Mouse (Mus musculus) kidney, embryonic 16.5 days (tissue): ENCODE data around the gene Pum3. TPM values are rescaled to one million over a fixed set of nuclear protein-coding genes. Genes with fewer than 3 reads are reported as not detected.

Experiments used
- ATAC-seq: fragments of 200-750 bp; cut with Nextera tagmentation; 2 replicates; pipeline ENCODE4 v1.8.0; 2017; ENCODE audit warnings: moderate TSS enrichment; ENCODE audit not compliant: low FRiP score, low TSS enrichment
- H3K27ac ChIP-seq: fragments of 300-500 bp; sonication (generic); 2 replicates; pipeline ENCODE4 v1.5.1; 2014; ENCODE audit warnings: low read length
- H3K27me3 ChIP-seq: fragments of 300-500 bp; sonication (generic); 2 replicates; pipeline ENCODE4 v1.6.1; 2014; ENCODE audit warnings: low read length, control low read depth, mixed read lengths; ENCODE audit not compliant: insufficient read depth
- H3K36me3 ChIP-seq: fragments of 300-500 bp; sonication (generic); 2 replicates; pipeline ENCODE4 v1.6.1; 2014; ENCODE audit warnings: low read length, control low read depth, mixed read lengths; ENCODE audit not compliant: insufficient read depth
- H3K4me1 ChIP-seq: fragments of 300-500 bp; sonication (generic); 2 replicates; pipeline ENCODE4 v1.6.1; 2014; ENCODE audit warnings: low read length, control low read depth, mixed read lengths; ENCODE audit not compliant: insufficient read depth
- H3K4me2 ChIP-seq: fragments of 300-500 bp; sonication (generic); replicated peaks from 2 replicates; pipeline ENCODE4 v1.6.1; 2014; ENCODE audit warnings: low read depth, low read length
- H3K4me3 ChIP-seq: fragments of 300-500 bp; sonication (generic); 2 replicates; pipeline ENCODE4 v1.5.1; 2014; ENCODE audit warnings: mild to moderate bottlenecking, low read length
- H3K9ac ChIP-seq: fragments of 300-500 bp; sonication (generic); replicated peaks from 2 replicates; pipeline ENCODE4 v1.6.1; 2014; ENCODE audit warnings: low read length
- H3K9me3 ChIP-seq: fragments of 300-500 bp; sonication (generic); 2 replicates; pipeline ENCODE4 v1.6.1; 2016; ENCODE audit warnings: low read length, control low read depth
- WGBS: fragments of 180-500 bp; shearing (Covaris S2); extraction: QIAGEN DNeasy Blood & Tissue Kit; methylation state at CpG from one replicate; pipeline ENCODE4 v1.1.7; 2014; 5-methylcytosine and 5-hydroxymethylcytosine counted together
- polyA plus RNA-seq: library from polyadenylated mRNA; unstranded; fragments of >200 nt; fragmentation: Nextera tagmentation; extraction: Ambion mirVana; gene quantifications from 2 replicates; pipeline ENCODE4 v1.2.1, GENCODE M21; 2015

Pum3 gene
- polyA plus RNA-seq, result 77.2 and 79.5 TPM in 2 replicates

DNA sequence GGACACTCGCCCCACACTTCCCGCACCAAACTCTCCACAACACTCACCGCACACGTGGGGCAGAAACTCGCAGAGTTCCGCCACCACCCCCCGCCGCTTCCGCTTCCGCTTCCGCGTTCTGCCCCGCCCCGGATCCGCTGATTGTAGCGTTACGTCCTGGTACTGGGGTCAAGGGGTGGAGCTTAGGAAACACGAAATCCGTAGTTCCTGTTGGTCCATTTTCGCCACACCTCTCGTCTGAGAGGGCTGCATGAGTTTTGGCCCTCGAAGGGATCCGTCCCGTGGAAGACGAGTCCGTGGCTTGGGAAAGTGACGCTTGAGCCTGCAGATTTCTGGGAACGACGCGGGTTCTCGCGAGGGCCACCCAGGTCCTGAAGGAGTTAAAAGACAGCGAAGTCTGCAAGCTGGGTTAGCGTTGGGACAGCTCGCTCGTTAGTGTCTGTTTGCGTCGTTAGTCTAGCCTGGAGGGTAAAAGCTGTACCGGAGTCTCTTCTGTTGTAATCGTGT is at the start of gene Pum3:
Gene Pum3 (minus strand): TSS at position 81 of the 507 bp plus-strand sequence.
- ATAC-seq, result peak; percentile 98
- Histone ChIP-seq H3K27me3 (no peaks in the 10 kb centered on the region), H3K27ac (peak within 1 kb of the TSS; percentile 91), H3K4me1 (peaks cover 21% of the 10 kb centered on the region), H3K9ac (peak within 1 kb of the TSS; percentile 82), H3K36me3 (peaks cover 13% of the 10 kb centered on the region), H3K4me2 (peak within 1 kb of the TSS; percentile 81), H3K4me3 (peak within 1 kb of the TSS; percentile 68), H3K9me3 (no peaks in the 10 kb centered on the region)
- WGBS, result 0% methylated on average over 40 of the region's 40 CpGs

DNA sequence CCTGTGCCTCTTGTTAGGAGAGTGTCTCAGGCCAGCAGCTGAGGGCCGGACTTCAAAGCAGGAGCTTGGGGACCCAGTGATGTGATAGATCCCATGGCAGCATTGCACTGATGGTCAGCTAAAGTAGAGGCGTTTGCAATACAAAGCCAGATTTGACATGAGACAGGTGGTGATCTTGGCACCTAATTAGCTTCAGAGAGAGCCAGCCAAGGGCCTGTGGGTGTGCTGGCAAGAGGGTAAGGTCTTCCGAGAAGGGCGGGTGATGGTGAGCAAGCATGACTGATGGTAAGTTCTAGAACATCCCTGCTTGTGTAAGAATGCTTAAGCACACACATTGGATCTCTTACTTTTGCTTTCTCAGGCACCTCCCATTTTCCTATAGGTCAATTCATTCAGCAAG is 37.1 kb upstream of the Pum3 start:
- Histone ChIP-seq H3K9me3 (no peaks in the 10 kb centered on the region), H3K36me3 (no peaks in the 10 kb centered on the region), H3K9ac (no peak overlapping the region), H3K4me1 (no peaks in the 10 kb centered on the region), H3K27ac (no peak overlapping the region), H3K4me3 (no peak overlapping the region), H3K4me2 (no peak overlapping the region), H3K27me3 (no peaks in the 10 kb centered on the region)
- WGBS, result 72% methylated on average over 4 of the region's 4 CpGs
- no peak for ATAC-seq

DNA sequence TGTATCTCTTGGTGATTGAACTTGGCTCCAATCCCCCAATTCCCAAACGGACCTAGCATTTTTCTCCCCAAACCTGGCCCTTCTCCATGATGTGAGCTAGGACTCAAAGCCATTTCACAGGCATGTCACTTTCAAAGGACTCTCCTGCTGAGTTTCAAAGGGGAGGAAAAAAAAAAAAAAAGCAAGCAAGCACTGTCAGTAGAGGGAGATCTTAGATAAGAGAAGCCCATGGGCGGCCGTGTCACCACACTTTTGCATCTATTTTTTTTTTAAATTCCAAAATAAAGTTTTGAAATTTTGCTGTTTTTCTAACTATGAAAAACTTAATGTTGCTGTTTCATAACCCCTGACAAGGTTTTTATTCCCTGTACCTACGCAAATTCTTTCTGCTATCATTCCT is 33.0 kb upstream of the Pum3 start:
- H3K4me3 ChIP-seq, result no peak overlapping the region
- no peak overlapping the region for H3K4me2 ChIP-seq
- no peak overlapping the region for H3K9ac ChIP-seq
- no peaks in the 10 kb centered on the region for H3K4me1 ChIP-seq
- H3K27me3 ChIP-seq, result no peaks in the 10 kb centered on the region
- 66% methylated on average over 4 of the region's 4 CpGs for WGBS
- H3K36me3 ChIP-seq, result no peaks in the 10 kb centered on the region
- H3K9me3 ChIP-seq, result no peaks in the 10 kb centered on the region
- no peak overlapping the region for H3K27ac ChIP-seq
- ATAC-seq, result no peak

DNA sequence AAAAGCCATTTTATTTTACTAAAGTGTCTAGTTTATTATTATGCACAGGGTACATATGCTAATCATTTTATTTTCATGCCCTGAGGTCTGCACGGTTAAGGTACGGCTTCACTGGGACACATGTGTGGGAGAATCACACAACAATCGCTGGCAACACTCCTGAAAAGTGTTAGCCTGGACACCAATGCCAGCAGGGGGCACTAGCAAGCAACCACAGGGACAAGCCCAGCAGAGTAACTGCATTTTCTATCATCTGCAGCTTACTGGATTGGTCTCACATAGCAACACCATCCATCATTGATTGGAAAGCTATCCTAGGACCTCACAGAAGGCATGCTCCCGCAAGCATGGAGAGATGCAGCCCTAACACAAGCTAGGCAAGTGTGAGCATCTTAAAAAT is 20.8 kb upstream of the Pum3 start:
- no peak overlapping the region for H3K27ac ChIP-seq
- WGBS, result 33% methylated on average over 4 of the region's 4 CpGs
- no peak overlapping the region for H3K9ac ChIP-seq
- H3K27me3 ChIP-seq, result no peaks in the 10 kb centered on the region; the same call in none of the 2 replicates
- H3K9me3 ChIP-seq, result no peaks in the 10 kb centered on the region
- H3K4me2 ChIP-seq, result no peak overlapping the region
- ATAC-seq, result no peak
- no peak overlapping the region for H3K4me3 ChIP-seq
- H3K36me3 ChIP-seq, result no peaks in the 10 kb centered on the region
- no peaks in the 10 kb centered on the region for H3K4me1 ChIP-seq

DNA sequence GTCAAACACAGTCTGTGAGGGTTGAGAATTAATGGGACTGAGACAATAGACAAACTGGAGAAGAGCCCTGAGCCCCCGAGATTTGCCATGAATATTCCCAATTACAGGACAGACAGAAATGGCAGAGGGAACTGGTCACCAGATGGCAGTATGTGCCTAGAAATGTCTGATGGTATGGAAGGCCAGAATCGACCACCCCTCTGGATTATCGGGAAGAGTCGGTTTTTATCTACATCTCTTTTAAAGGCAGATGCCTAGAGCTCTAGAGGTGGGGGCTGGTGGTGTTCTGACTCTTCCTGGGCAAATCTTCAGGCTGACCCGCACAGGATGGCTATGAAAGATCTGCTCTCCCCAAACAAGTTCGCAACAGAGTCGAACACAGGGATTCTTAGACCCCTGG is 17.9 kb upstream of the Pum3 start:
- no peaks in the 10 kb centered on the region for H3K4me1 ChIP-seq
- no peak overlapping the region for H3K4me3 ChIP-seq
- H3K4me2 ChIP-seq, result no peak overlapping the region
- H3K9me3 ChIP-seq, result no peaks in the 10 kb centered on the region
- ATAC-seq, result no peak
- H3K27ac ChIP-seq, result no peak overlapping the region
- no peak overlapping the region for H3K9ac ChIP-seq
- 29% methylated on average over 7 of the region's 7 CpGs for WGBS
- H3K27me3 ChIP-seq, result no peaks in the 10 kb centered on the region; the same call in none of the 2 replicates
- H3K36me3 ChIP-seq, result no peaks in the 10 kb centered on the region

DNA sequence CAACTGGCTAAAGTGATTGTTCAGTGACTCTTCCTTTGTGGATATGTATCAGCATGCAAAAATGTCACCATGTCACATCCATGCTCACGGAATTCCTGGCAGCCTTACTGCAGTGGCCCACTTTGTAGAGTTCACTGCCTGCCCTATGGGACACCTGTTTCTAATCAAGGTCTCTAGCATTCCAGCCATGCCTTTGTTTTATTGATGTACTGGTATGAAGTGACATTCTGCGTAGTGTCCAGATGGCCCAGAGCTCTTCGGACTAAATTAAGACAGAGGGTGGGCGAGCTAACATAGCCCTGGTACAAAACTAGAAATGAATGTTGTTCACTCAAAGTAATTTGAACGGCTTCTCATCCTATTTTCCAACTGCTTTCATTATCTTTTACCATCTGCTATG is 11.5 kb upstream of the Pum3 start:
- H3K9me3 ChIP-seq, result no peaks in the 10 kb centered on the region
- no peaks in the 10 kb centered on the region for H3K36me3 ChIP-seq
- no peak overlapping the region for H3K4me3 ChIP-seq
- H3K4me1 ChIP-seq, result no peaks in the 10 kb centered on the region
- H3K27ac ChIP-seq, result no peak overlapping the region
- no peak overlapping the region for H3K4me2 ChIP-seq
- 85% methylated on average over 5 of the region's 5 CpGs for WGBS
- H3K9ac ChIP-seq, result no peak overlapping the region
- no peak for ATAC-seq
- H3K27me3 ChIP-seq, result no peaks in the 10 kb centered on the region

DNA sequence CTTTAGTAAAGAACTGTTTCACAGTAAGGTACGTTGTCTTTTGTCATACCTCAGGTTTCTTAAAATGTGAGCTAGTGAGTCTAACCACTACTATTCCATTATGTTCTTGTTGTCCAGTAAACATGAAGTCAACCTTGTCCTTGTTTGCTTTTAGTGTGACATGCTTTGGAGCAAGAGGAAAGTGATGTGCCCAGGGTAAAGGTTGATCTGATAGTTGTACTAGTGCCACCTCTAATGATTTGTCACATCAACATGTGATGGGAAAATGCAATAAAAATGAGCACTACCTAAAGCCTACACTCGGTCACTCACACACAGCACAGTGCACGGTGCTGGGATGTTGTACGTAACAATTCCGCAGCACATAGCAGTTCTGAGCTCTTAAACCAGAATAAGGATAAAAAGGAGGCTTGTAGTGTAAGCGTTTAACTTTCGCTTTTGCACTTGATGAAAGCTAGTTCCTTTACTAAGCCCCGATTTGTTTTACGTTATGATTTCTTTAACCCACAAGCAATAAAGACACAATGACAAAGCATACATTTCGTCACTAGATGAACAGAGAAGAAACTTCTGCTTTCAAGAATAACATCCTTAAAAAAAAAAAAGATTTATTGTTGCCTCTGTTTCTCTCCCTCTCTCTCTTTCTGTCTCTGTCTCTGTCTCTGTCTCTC is 8.5 kb upstream of the Pum3 start:
- H3K9me3 ChIP-seq, result no peaks in the 10 kb centered on the region
- WGBS, result 73% methylated on average over 10 of the region's 10 CpGs

DNA sequence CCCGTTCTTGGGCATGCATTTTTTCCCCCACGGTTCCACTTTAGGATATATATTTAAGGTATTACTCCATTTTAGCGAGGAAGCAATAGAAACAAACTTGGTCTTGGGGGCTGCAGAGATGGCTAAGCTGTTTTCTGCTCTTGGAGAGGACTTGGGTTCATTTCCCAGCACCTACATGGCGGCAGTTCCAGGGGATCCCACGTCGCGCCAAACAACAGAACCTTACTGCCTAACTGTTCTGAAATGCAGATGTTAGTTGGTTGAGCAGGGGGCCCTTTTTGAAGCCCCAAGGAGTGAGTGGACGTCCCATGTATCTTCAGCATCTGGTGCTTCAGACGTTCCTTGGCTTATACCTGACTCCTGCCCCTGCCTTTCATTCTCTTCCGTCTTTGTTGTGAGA is 781 bp upstream of the Pum3 start:
- peaks cover 21% of the 10 kb centered on the region for H3K4me1 ChIP-seq
- peak overlapping the region; percentile 68 for H3K4me3 ChIP-seq
- H3K4me2 ChIP-seq, result peak overlapping the region; percentile 81
- H3K27ac ChIP-seq, result peak overlapping the region; percentile 91
- ATAC-seq, result no peak
- no peaks in the 10 kb centered on the region for H3K27me3 ChIP-seq
- H3K36me3 ChIP-seq, result peaks cover 8% of the 10 kb centered on the region; the same call in 1 of the 2 replicates
- no peaks in the 10 kb centered on the region for H3K9me3 ChIP-seq
- 0% methylated on average over 10 of the region's 10 CpGs for WGBS
- peak overlapping the region; percentile 82 for H3K9ac ChIP-seq

More for the DNA sequence above, 8.5 kb upstream of the Pum3 start:
- H3K4me2 ChIP-seq, result no peak overlapping the region
- ATAC-seq, result no peak
- H3K27me3 ChIP-seq, result no peaks in the 10 kb centered on the region
- H3K36me3 ChIP-seq, result no peaks in the 10 kb centered on the region
- no peak overlapping the region for H3K9ac ChIP-seq
- no peak overlapping the region for H3K4me3 ChIP-seq
- no peak overlapping the region for H3K27ac ChIP-seq
- no peaks in the 10 kb centered on the region for H3K4me1 ChIP-seq

DNA sequence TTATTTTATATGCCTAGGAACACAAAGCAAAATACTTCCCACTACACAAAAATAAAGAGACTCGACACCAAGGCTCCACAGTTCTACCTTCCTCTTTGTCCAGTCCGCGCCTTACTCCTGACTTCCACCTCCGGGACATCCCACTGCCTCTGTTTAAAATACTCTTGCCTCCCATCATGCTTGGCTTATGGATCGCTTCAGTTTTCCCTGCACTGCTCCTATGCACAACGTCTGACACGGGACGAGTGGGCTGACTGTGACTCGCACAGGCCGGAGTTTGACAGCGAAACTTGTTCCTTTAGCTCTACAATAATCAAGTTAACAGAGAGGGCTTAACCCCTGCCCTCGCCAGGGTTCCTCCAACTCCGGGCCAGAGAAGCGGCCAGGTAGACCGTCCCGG is 344 bp downstream of the Pum3 start:
- under 1% methylated on average over 16 of the region's 16 CpGs for WGBS
- no peaks in the 10 kb centered on the region for H3K27me3 ChIP-seq
- no peaks in the 10 kb centered on the region for H3K9me3 ChIP-seq
- ATAC-seq, result no peak
- peak overlapping the region; percentile 71 for H3K9ac ChIP-seq
- H3K4me1 ChIP-seq, result peaks cover 21% of the 10 kb centered on the region
- H3K4me3 ChIP-seq, result peak overlapping the region; percentile 68
- H3K4me2 ChIP-seq, result peak overlapping the region; percentile 58
- H3K27ac ChIP-seq, result no peak overlapping the region
- H3K36me3 ChIP-seq, result peaks cover 18% of the 10 kb centered on the region

DNA sequence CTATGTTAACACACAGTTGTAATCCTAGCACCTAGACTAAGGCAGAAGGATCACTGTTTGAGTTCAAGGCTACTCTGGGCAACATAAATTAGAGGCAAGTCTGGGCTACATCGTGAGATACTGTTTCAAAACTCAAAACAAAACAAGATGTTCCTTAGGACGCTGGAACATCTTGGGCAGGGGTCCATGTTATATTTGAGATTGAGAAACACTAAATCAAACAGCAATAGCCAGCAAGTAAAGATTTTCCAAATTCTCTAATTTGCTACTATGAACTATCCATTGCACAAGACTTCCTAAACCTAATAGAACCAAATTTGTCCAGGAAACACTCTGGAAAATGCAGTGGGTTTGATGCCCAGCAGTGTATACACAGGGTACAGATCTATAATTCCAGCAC is 1.8 kb downstream of the Pum3 start:
- WGBS, result 62% methylated on average over 2 of the region's 2 CpGs
- H3K9me3 ChIP-seq, result no peaks in the 10 kb centered on the region
- peaks cover 21% of the 10 kb centered on the region for H3K4me1 ChIP-seq
- H3K27ac ChIP-seq, result no peak overlapping the region
- H3K4me2 ChIP-seq, result no peak overlapping the region
- H3K4me3 ChIP-seq, result no peak overlapping the region
- H3K9ac ChIP-seq, result no peak overlapping the region
- H3K36me3 ChIP-seq, result peaks cover 30% of the 10 kb centered on the region
- ATAC-seq, result no peak
- no peaks in the 10 kb centered on the region for H3K27me3 ChIP-seq
